Mouse (Mus musculus) retina, adult 2 months (tissue): Measurements from ENCODE around the gene Kctd21.
A peak's percentile ranks its signal among the peaks of the same experiment; 100 is the strongest.

Experiments used
- DNase-seq: peaks from one replicate; pipeline ENCODE4 v3.0.0-alpha.2; 2012; ENCODE audit warnings: low read depth, low spot score

Gene Kctd21

GRCm38 (mm10) chr7:97331726-97332666, at the start of gene Kctd21, which contains the start of gene Usp35:
TSS of gene Kctd21 (plus strand) at chr7:97332327.
TSS of gene Usp35 (minus strand) at chr7:97332020.
- peak; percentile 81 for DNase-seq

- no peak for DNase-seq
Observed at GRCm38 (mm10) chr7:97296986-97297385, 35.1 kb upstream of the Kctd21 start.

GRCm38 (mm10) chr7:97297466-97297865, 34.7 kb upstream of the Kctd21 start:
- peak; percentile 47 for DNase-seq

GRCm38 (mm10) chr7:97298279-97298678, 33.8 kb upstream of the Kctd21 start:
- DNase-seq = no peak

GRCm38 (mm10) chr7:97298943-97299342, 33.2 kb upstream of the Kctd21 start:
- no peak for DNase-seq

- no peak for DNase-seq
Observed at GRCm38 (mm10) chr7:97300914-97301313, 31.2 kb upstream of the Kctd21 start.

- DNase-seq = no peak
Observed at GRCm38 (mm10) chr7:97301321-97301720, 30.8 kb upstream of the Kctd21 start.

GRCm38 (mm10) chr7:97302261-97302660, 29.9 kb upstream of the Kctd21 start:
- no peak for DNase-seq

- DNase-seq = no peak
Observed at GRCm38 (mm10) chr7:97302876-97303275, 29.3 kb upstream of the Kctd21 start.

- DNase-seq = no peak
Observed at GRCm38 (mm10) chr7:97303614-97304013, 28.5 kb upstream of the Kctd21 start.

GRCm38 (mm10) chr7:97304471-97304870, 27.7 kb upstream of the Kctd21 start:
- no peak for DNase-seq

- DNase-seq = no peak
Observed at GRCm38 (mm10) chr7:97305206-97305605, 26.9 kb upstream of the Kctd21 start.

- DNase-seq = no peak
Observed at GRCm38 (mm10) chr7:97306813-97307212, 25.3 kb upstream of the Kctd21 start.

- no peak for DNase-seq
Observed at GRCm38 (mm10) chr7:97307546-97307945, 24.6 kb upstream of the Kctd21 start.

GRCm38 (mm10) chr7:97309461-97310340, 22.4 kb upstream of the Kctd21 start:
- no peak for DNase-seq

- DNase-seq = no peak
Observed at GRCm38 (mm10) chr7:97310341-97310635, 21.8 kb upstream of the Kctd21 start.

- no peak for DNase-seq
Observed at GRCm38 (mm10) chr7:97311620-97312019, 20.5 kb upstream of the Kctd21 start.

GRCm38 (mm10) chr7:97312196-97312595, 19.9 kb upstream of the Kctd21 start:
- DNase-seq = no peak

- DNase-seq = no peak
Observed at GRCm38 (mm10) chr7:97312856-97313255, 19.3 kb upstream of the Kctd21 start.

- DNase-seq = no peak
Observed at GRCm38 (mm10) chr7:97313364-97313995, 18.6 kb upstream of the Kctd21 start.

- DNase-seq = no peak
Observed at GRCm38 (mm10) chr7:97314646-97315045, 17.5 kb upstream of the Kctd21 start.

- DNase-seq = no peak
Observed at GRCm38 (mm10) chr7:97315656-97316055, 16.5 kb upstream of the Kctd21 start.
